Mouse (Mus musculus): ENCODE results near the gene Stk17b. TPM values are rescaled to one million over a fixed set of nuclear protein-coding genes. Genes with fewer than 3 reads are reported as not detected.
"Not testable (repeated sequence)": the region's sequence is repeated elsewhere in the genome, so short reads cannot be mapped to it uniquely, and the experiment has no call there.

Gene Stk17b
- total and polyA plus RNA-seq, 3 experiments = 6.4 to 8.0 TPM; not detected in 1

GRCm38 (mm10) chr1:53751144-53751543, 33.9 kb downstream of the Stk17b start:
- no peak overlapping the region for H3K9ac ChIP-seq (ENCODE audit: control insufficient read depth, low read depth, low read length, poor library complexity, severe bottlenecking)
- no peak for DNase-seq (ENCODE audit: low read depth, low spot score)
- no peaks in the 10 kb centered on the region for H3K27me3 ChIP-seq (ENCODE audit: control insufficient read depth in 1 of 2, insufficient read depth in 2 of 2, low read length in 2 of 2)
- H3K4me3 ChIP-seq (ENCODE audit: control insufficient read depth in 1 of 2, insufficient read depth in 1 of 2, low read depth in 2 of 2, low read length in 2 of 2) = no peak overlapping the region
- H3K27ac ChIP-seq (ENCODE audit: control insufficient read depth, low read depth, low read length) = no peak overlapping the region
- H3K4me1 ChIP-seq (ENCODE audit: control insufficient read depth in 1 of 2, insufficient read depth in 2 of 2, low read length in 2 of 2) = no peaks in the 10 kb centered on the region
- no peaks in the 10 kb centered on the region for H3K79me2 ChIP-seq (ENCODE audit: control insufficient read depth, insufficient read depth, low read length, poor library complexity)
- no peaks in the 10 kb centered on the region for H3K9me3 ChIP-seq (replicated peaks; ENCODE audit: insufficient read depth, low read length)
- H3K36me3 ChIP-seq (ENCODE audit: control insufficient read depth in 1 of 2, insufficient read depth in 2 of 2, low read length in 2 of 2) = no peaks in the 10 kb centered on the region; a peak in 1 of 4 replicates
- no peak for TF ChIP-seq BHLHE40 (IDR thresholded peaks at IDR 0.05; ENCODE audit: borderline replicate concordance, low read depth, low read length)
- TF ChIP-seq USF2 (IDR thresholded peaks at IDR 0.05; ENCODE audit: borderline replicate concordance in 1 of 2, insufficient read depth in 1 of 2, low read depth in 1 of 2, low read length in 2 of 2) = no peak
- TF ChIP-seq RCOR1 (IDR thresholded peaks at IDR 0.05; ENCODE audit: low read depth, low read length) = no peak
- no peak for TF ChIP-seq ETS1 (IDR thresholded peaks at IDR 0.05; ENCODE audit: low read depth, low read length)
- no peak for TF ChIP-seq POLR2AphosphoS5 (IDR thresholded peaks at IDR 0.05; ENCODE audit: borderline replicate concordance, low read depth, low read length)

GRCm38 (mm10) chr1:53750697-53751096, 34.3 kb downstream of the Stk17b start:
- H3K27ac ChIP-seq (ENCODE audit: control insufficient read depth, low read depth, low read length) = not testable (repeated sequence)

DNA sequence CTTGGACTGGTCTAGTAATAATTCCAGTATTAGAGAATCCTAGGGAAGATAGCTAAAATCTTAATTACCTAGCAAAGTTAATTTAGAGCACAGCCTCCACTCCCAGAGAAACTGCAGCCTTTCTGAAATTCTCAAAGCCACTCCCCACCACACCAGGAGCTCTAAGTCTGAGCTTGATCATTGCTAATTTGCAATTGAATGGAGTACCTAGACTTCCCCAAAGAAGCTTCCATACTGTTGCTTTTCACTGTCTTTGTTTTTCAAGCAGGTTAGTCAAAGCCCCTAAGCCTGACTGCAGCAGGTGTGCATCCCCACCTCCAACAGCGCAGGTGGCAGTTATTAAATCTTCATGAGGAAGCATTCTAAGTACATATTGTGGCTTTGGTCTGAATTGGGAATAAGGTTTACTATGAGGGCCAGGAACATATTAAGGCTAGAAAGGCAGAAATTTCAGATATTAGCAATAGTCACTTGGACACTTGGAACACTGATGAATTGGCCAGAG, 35.1 kb downstream of the Stk17b start:
- H3K27me3 ChIP-seq (ENCODE audit: control insufficient read depth in 1 of 2, insufficient read depth in 2 of 2, low read length in 2 of 2); H3K36me3 ChIP-seq (ENCODE audit: control insufficient read depth in 1 of 2, insufficient read depth in 2 of 2, low read length in 2 of 2); H3K9me3 ChIP-seq (replicated peaks; ENCODE audit: insufficient read depth, low read length); H3K27ac ChIP-seq (ENCODE audit: control insufficient read depth, low read depth, low read length); DNase-seq (ENCODE audit: low read depth, low spot score); H3K4me3 ChIP-seq (ENCODE audit: control insufficient read depth in 1 of 2, insufficient read depth in 1 of 2, low read depth in 2 of 2, low read length in 2 of 2); H3K79me2 ChIP-seq (ENCODE audit: control insufficient read depth, insufficient read depth, low read length, poor library complexity); H3K9ac ChIP-seq (ENCODE audit: control insufficient read depth, low read depth, low read length, poor library complexity, severe bottlenecking); H3K4me1 ChIP-seq (ENCODE audit: control insufficient read depth in 1 of 2, insufficient read depth in 2 of 2, low read length in 2 of 2): not testable (repeated sequence)

More at GRCm38 (mm10) chr1:53750697-53751096, 34.3 kb downstream of the Stk17b start:
- H3K9ac ChIP-seq (ENCODE audit: control insufficient read depth, low read depth, low read length, poor library complexity, severe bottlenecking); H3K79me2 ChIP-seq (ENCODE audit: control insufficient read depth, insufficient read depth, low read length, poor library complexity); H3K9me3 ChIP-seq (replicated peaks; ENCODE audit: insufficient read depth, low read length); H3K4me3 ChIP-seq (ENCODE audit: control insufficient read depth in 1 of 2, insufficient read depth in 1 of 2, low read depth in 2 of 2, low read length in 2 of 2); H3K4me1 ChIP-seq (ENCODE audit: control insufficient read depth in 1 of 2, insufficient read depth in 2 of 2, low read length in 2 of 2); H3K36me3 ChIP-seq (ENCODE audit: control insufficient read depth in 1 of 2, insufficient read depth in 2 of 2, low read length in 2 of 2); DNase-seq (ENCODE audit: low read depth, low spot score); H3K27me3 ChIP-seq (ENCODE audit: control insufficient read depth in 1 of 2, insufficient read depth in 2 of 2, low read length in 2 of 2): not testable (repeated sequence)

GRCm38 (mm10) chr1:53748571-53748970, 36.5 kb downstream of the Stk17b start:
- Histone ChIP-seq H3K27me3 (ENCODE audit: control insufficient read depth in 1 of 2, insufficient read depth in 2 of 2, low read length in 2 of 2) (no peaks in the 10 kb centered on the region), H3K4me3 (ENCODE audit: control insufficient read depth in 1 of 2, insufficient read depth in 1 of 2, low read depth in 2 of 2, low read length in 2 of 2) (no peak overlapping the region), H3K79me2 (ENCODE audit: control insufficient read depth, insufficient read depth, low read length, poor library complexity) (no peaks in the 10 kb centered on the region), H3K36me3 (ENCODE audit: control insufficient read depth in 1 of 2, insufficient read depth in 2 of 2, low read length in 2 of 2) (no peaks in the 10 kb centered on the region), H3K9me3 (replicated peaks; ENCODE audit: insufficient read depth, low read length) (no peaks in the 10 kb centered on the region), H3K4me1 (ENCODE audit: control insufficient read depth in 1 of 2, insufficient read depth in 2 of 2, low read length in 2 of 2) (no peaks in the 10 kb centered on the region), H3K9ac (ENCODE audit: control insufficient read depth, low read depth, low read length, poor library complexity, severe bottlenecking) (no peak overlapping the region), H3K27ac (ENCODE audit: control insufficient read depth, low read depth, low read length) (no peak overlapping the region)
- DNase-seq (ENCODE audit: low read depth, low spot score) = no peak
- TF ChIP-seq GABPA (IDR thresholded peaks at IDR 0.05; ENCODE audit: low read depth, low read length) (no peak), TBP (IDR thresholded peaks at IDR 0.05; ENCODE audit: low read depth, low read length) (no peak), UBTF (IDR thresholded peaks at IDR 0.05; ENCODE audit: borderline replicate concordance, insufficient read depth, low read depth, low read length) (no peak), EP300 (IDR thresholded peaks at IDR 0.05; ENCODE audit: low read depth in 1 of 2, low read length in 2 of 2) (no peak), SIN3A (IDR thresholded peaks at IDR 0.05; ENCODE audit: low read length) (no peak), USF2 (IDR thresholded peaks at IDR 0.05; ENCODE audit: borderline replicate concordance in 1 of 2, insufficient read depth in 1 of 2, low read depth in 1 of 2, low read length in 2 of 2) (no peak), MAFK (IDR thresholded peaks at IDR 0.05; ENCODE audit: borderline replicate concordance, low read depth, low read length) (no peak), ZKSCAN1 (IDR thresholded peaks at IDR 0.05; ENCODE audit: low read depth, low read length) (no peak), JUND (IDR thresholded peaks at IDR 0.05; ENCODE audit: low read depth, low read length) (no peak), KAT2A (conservative IDR thresholded peaks at IDR 0.05; ENCODE audit: low read depth, low read length) (no peak), MEF2A (IDR thresholded peaks at IDR 0.05; ENCODE audit: extremely low read depth, insufficient replicate concordance, low read depth, low read length, poor library complexity, severe bottlenecking) (no peak), ZMIZ1 (IDR thresholded peaks at IDR 0.05; ENCODE audit: low read depth, low read length) (no peak), CTCF (IDR thresholded peaks at IDR 0.05 in 2 of 3, conservative IDR thresholded peaks at IDR 0.05 in 1 of 3; ENCODE audit: control insufficient read depth in 1 of 3, insufficient read depth in 1 of 3, low read depth in 2 of 3, low read length in 3 of 3, poor library complexity in 1 of 3, severe bottlenecking in 1 of 3) (no peak), MYC (IDR thresholded peaks at IDR 0.05; ENCODE audit: low read depth, low read length) (no peak)
